Mouse (Mus musculus): ENCODE results near the gene Cirbp.

The Cirbp gene

DNA sequence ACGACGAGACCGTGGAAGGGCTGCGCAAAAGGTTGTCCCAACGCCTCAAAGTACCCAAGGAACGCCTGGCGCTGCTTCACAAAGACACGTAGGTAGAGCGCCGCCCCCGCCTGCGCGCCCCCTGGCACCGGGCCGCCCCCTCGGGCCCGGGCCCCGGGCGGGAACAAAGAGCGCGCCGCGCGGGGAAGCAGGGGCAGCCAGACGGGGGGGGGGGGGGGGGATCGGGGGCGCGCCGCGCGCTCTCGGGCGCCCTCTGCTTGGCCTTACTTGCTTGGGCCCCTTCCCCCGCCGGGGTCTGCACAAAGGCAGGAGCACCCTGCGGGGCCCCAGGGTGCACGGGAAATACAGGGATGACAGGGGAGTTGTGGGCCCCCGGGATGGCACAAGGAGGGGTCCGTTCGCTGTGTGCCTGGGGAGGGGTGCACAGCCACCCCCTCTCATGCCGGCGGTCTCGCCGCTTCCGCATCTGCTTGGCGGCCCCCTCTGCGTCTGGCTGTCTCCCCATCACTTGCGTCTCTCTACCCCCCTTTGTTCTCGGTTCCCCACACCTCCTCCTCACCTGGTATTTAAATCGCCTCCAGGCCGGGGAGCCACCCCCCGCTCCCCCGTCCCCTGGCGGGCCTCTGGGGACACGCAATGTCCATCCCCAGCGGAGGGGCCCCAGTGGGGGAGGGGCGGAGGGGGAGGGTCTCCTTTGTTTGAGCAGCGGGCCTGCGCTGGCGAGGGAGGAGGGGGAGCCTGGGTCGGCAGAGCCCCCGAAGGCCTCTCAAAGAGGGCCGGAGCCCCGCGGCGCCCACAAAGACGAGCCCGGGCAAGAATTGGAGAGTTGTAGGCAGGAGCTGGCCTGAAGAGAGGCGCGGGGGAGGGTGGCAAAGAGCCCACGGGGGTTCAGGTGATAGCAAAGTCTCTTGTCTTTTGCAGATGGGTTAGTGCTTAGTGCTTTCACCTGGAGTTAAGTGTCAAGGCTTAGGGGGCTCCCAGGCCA lies 15.3 kb upstream of the Cirbp start:
- peak; percentile 40 to 58 for DNase-seq (ENCODE audit: low spot score in 2 of 2)

DNA sequence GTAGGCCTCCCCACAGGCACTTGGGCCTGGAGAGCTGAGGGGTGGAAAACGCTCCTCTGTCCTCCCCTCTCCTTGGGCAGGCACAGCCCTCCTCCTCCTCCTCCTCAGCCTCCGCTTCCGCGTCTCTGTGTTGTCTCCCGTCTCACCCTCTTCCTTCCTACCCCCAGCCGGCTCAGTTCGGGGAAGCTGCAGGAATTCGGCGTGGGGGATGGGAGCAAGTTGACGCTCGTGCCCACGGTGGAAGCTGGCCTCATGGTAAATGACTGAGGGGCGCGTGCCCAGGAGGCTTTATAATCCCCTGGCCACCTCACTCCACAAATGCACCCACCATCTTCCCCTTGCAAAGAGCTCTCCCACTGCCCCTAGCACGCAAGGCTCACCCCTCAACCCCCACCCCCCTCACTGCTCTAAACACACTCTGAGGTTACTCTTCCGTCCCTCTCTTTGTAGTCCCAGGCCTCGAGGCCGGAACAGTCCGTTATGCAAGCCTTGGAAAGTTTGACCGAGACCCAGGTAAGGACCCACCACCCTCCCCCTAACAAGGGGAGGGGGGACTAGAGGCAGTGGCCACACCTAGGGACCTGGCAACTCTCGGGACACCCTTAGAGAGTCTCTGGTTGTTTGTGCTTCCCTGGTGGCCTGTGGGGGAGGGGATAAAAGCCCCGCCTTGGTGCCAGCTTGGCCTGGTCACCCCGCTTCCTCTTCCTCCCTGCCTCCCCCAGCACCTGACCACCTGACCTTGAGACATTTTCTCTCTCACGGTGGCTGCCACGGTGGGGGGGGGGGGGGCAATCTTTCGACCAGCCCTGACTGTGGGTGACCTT lies 14.4 kb upstream of the Cirbp start:
- DNase-seq (ENCODE audit: low spot score in 2 of 2): peak; percentile 53 to 61

DNA sequence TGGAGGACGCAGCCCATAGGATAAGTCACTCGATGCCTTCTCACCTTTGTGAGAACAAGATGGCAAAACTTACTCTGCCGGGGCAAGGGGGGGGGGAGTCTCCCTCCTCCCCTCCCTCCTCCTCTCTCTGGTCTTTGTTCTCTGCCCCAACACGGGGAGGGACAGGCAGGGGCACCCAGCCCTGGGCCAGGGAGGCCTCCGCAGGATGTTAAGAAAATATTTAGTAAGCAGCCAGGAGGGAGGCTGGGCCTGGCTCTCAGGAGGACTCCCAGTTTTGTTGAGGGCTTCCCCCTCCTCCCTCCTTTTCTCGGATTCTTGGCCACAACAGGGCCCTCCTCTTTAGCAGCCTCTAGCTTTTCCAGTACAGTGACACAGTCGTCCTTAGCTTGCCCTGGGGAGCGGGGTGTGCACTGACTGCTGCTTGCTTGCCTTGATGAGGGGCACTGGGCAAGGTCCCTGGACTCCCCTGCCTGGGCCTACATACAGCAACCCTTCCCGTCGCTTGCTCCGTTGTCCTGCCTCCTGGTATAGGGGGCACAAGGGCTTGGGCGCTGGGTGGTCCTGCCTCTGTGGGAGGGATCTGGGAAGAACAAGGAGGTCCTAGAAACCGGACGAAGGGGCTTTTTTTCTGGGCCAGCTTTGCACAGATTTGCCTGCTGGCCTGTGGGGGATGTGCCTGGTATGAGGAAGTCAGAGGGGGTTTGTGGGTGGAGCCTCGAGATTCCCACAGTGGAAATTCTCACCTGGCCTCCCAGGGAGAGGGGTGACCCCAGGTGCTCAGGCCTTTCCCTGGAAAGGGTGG lies 13.5 kb upstream of the Cirbp start:
- no peak for DNase-seq (ENCODE audit: low spot score in 2 of 2)

DNA sequence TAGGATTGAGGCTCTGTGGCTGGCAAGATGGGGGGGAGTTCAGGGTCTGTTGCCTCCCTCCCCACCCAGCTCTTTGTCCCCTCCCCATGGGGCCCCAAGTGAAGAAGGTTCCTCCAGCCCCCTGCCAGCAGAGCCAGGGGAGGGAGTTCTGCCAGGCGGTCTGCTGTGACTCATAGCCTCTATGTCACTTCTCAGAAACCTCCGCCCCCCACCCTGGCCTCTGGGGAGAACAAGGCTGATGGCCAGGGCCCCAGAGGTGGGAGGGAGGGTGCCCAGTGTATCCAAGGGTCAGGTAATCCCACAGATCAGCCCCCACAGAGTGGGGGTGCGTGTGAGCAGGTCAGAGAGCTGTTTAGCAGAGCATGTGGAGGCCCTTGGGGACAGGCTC lies 12.9 kb upstream of the Cirbp start:
- no peak for DNase-seq (ENCODE audit: low spot score in 2 of 2)

DNA sequence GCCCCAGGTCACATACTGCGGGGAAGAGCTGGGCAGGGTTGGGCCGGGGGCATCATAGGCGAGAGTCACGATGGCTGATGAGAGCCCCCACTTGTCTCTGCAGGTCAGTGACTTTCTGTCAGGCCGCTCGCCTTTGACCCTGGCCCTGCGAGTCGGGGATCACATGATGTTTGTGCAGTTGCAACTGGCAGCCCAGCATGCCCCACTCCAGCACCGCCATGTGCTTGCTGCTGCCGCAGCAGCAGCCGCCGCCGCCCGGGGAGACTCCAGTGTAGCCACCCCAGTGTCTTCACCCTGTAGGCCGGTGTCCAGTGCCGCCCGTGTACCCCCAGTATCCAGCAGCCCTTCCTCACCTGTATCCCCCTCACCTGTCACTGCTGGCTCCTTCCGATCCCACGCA lies 12.1 kb upstream of the Cirbp start:
- no peak for DNase-seq (ENCODE audit: low spot score in 2 of 2)

DNA sequence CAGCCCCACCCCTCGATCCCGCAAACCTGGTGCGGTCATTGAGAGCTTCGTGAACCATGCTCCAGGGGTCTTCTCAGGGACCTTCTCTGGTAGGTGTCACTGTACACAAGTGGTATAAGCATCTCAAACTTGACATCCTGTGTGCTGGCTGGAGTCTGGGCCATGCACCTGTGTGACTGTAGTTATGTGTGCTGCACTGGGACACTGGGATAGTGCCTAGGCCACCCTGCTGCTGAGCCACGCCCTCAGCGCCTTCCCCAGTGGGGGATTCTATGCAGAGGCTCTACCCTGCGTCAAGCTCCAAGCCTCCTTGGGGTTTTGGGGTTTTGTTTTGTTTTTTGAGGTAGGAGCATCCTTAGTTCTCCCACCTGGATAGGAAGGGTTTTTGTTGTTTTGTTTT lies 11.4 kb upstream of the Cirbp start:
- DNase-seq (ENCODE audit: low spot score in 2 of 2): no peak

DNA sequence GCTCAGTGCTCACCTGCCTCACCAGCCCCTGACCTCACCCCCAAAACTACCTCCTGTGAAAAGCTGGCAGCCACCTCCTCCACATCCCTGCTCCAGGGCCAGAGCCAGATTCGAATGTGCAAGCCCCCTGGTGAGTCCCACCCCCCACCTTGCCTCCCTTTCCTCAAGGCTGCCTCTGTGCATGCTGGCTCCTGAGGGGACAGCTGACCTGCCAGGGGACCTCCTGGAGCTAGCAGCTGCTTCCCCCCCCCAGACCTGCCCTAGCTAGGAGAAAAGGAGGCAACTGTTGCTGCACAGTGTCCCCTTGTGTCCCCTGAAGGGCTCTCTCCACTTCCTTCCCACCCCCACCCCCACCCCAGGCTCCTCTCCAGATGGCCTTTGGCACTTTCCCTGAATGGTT lies 10.5 kb upstream of the Cirbp start:
- DNase-seq (ENCODE audit: low spot score in 2 of 2): no peak

DNA sequence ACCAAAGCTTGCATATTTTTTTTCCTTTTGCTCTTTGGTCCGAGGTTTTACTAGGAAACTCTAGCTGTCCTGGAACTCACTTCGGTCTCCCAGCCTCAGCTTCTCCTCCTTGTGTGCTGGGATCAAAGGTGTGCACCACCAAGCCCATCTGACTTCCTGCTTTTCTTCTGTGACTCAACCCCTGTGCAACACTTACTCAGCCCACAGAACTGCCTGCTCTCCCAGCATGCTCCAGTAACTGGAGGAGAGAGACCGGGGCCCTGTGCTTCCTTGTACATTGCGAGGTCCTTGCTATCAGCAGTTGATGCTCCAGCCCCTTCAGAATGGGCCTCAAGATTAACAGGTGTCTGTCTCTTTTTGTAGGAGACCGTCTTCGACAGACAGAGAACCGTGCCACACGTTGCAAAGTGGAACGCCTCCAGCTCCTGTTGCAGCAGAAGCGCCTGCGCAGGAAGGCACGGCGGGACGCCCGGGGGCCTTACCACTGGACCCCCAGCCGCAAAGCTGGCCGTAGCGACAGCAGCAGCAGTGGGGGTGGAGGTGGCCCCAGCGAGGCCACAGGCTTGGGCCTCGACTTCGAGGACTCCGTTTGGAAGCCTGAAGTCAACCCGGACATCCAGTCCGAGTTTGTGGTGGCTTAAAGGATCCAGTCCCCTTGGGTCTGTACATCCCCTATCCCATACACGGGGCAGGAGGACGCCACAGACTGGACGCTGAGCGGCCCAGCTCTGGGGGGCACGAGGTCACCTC lies 9.6 kb upstream of the Cirbp start:
- no peak for DNase-seq (ENCODE audit: low spot score in 2 of 2)

DNA sequence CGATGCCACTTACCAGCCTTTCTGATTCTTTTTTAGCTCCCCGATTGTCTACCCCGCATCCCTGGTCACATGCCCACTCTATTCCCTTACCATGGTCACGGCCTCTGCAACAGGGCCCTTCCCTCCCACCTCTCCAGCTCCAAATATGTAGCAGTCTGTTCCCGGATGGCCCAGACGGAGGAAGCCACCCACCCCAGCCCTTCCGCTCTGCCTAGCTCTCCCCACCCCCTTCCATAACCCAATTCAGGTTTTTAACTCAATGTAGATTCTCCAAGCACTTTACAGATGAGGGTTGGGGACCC lies 9.1 kb upstream of the Cirbp start:
- no peak for DNase-seq (ENCODE audit: low spot score in 2 of 2)

DNA sequence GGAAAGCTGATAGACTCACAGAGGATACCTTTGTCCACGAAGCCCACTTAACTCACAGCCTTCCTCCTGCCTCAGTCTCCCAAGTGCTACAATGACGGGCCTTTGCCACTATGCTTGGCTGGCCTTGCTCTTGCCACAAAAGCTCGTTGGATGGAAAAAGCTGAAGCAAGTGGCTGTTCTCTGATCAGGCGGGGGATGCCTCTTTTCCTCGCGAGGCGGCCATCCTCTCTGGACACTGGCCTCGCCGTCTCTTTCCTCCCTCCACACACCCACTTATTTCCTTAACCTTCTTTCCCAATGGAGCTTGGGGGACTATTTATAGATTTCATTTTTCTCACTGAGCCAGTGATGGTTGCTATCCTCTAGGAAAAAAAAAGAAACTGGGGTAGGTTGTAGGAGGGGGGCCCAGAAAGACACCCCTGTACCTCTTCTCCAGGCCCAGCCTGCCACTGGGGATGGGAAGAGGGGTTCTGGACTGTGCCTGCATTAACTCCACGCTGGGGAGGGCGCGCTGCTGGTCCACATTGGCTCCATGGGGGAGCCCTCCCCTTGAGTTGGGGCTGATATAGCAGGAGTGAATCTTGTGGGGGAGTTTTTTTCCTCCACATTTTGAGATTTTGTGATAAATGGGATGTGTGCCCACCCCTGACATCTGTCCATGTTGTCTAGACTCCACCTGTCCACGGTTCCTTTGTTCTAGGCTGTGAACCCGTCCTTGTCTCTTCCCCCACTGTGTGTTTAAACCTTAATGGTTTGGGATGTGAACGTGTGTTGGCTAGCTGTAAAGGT lies 8.4 kb upstream of the Cirbp start:
- DNase-seq (ENCODE audit: low spot score in 2 of 2): no peak

DNA sequence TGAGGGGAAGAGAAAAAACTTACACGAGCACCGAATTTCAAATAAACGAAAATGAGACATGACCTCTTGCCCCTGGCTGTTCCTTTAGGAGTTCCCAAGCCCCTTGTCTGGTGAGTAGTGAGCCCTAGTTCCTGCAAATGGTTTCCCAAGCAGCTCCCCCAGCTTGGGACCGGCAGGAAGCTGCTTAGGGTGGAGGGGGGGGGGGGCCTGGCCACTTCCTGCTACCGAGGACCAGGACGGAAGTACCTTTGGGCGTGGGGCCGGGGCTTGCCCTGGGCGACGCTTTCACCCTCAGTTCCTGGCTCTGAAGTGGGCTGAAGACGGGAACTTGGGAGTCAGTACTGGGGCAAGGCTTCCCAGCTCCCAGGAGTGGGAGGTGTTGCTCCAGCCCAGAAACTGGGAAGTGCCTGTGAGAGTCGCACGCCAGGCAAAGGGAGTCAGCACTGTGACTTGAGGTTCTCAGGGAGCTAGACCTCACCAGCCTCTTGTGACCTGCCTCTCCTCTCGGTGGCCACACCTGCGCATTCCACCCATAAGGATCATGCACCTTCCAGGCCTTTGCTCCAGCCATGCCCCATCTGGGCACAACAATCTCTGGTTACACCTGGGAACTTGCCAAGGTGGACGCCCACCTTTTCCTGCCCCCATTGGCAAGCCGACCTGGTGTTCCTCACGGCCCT lies 7.3 kb upstream of the Cirbp start:
- DNase-seq (ENCODE audit: low spot score in 2 of 2): peak; percentile 54 to 58

DNA sequence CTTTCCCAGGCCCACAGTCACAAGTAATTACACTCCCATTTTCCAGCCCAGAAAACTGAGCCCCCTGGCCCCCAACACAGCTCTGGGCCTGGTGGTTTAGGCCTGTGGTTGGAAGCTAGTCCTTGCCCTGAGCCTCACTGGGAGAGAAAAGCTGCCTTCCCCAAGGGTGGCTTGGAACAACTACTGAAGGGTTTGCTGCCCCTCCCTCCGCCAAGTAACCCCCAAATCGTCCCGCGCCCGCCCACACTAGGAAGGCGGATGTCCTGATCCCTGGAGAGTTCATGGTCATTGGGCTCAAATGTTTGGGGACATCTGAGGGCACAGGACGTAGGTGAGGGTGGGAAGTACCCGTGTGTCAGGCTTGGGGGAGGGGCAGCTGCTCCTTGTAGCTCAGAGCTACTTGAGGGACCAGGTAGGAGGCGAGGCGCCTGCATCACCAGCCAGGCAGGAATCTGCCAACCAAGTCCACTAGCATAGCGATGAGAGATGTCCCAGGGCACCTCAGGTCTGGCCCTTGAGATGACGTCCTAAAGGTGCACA lies 6.7 kb upstream of the Cirbp start:
- DNase-seq (ENCODE audit: low spot score in 2 of 2): peak in 1 of 2 experiments; percentile 41

DNA sequence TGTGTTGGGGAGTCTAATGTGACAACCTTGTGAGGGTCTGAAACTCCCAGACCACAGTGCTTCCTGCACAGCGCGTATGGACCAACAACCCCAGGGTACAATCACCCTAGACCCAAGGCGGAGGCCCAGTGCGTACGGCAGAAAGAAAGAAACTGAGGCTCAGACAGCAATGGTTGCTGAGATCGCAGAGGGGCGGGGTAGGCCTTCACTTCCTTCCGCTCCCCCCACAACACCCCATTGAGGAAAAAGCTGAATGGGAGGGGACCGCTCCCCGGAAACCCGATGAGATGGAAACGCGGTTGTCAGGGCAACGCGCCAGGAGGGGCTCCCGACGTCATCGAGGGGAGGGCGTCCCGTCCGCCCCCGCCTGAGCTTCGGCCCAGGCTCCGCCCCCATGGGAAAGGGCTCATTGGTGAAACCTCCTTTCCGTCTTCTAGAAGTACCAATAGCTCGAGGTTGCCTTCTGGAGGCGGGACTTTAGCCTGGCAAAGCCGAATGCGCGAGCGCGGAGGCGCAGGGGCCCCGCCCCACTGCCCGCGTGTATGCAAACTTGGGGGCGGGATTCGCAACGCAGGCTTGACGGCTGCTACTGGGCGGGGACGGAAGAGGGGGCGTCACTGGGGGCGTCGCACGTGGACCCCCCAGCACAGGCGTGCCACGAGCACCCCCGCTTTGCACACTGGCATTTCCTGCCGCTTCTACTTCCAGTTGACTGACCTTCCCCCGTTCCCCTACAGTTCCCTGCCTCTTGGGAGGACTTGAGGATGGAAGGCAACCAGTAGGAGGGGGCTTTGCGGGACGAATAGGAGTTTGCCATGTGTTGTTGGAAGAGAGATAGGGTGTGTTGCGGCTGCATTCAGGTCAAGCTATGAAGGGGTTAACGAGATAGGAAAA lies 6.0 kb upstream of the Cirbp start:
- peak; percentile 97 for DNase-seq (ENCODE audit: low spot score in 2 of 2)

DNA sequence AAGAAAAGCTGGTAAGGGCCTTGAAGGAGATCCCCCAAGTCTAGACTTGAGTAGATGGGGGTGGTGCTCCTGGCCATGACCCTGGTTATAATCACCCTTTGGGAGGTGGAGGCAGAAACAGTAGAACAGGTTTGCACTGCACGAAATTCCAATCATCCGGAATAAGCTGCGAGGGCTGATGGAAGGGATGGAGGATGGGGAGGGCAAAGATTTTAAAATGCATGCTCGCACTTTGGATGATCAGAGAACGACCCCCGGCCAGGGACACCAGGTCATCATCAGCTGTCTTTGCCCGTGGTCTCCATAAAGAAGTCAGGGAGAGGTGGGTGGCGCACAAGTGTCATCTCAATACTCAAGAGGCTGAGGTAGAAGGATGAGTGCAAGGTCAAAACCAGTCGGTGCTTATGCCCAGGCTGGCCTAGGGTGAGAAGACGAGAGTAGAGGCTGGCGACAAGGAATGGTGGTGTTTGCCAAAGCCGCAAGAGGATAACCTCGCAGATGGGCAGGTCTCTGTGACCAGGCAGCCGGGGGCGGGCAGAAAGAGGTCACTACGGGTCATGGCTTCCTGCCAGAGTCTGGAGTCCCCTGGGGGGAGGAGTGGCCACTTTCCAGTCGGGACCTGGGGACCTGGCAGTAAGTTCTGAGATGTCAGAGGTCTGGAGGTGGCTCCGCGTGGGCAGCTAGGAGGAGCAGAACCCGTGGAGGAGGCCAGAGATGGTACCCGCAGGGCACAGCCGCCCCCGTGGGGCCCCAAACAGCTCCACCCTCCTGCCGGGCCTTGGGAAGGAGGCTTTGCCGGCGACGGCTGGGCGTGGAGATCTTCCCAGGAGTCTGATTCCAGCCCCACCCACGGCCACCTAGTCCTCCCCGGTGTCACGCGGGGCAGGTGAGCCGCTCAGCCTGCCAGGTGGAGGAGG lies 5.1 kb upstream of the Cirbp start:
- DNase-seq (ENCODE audit: low spot score in 2 of 2): peak; percentile 52 to 72

DNA sequence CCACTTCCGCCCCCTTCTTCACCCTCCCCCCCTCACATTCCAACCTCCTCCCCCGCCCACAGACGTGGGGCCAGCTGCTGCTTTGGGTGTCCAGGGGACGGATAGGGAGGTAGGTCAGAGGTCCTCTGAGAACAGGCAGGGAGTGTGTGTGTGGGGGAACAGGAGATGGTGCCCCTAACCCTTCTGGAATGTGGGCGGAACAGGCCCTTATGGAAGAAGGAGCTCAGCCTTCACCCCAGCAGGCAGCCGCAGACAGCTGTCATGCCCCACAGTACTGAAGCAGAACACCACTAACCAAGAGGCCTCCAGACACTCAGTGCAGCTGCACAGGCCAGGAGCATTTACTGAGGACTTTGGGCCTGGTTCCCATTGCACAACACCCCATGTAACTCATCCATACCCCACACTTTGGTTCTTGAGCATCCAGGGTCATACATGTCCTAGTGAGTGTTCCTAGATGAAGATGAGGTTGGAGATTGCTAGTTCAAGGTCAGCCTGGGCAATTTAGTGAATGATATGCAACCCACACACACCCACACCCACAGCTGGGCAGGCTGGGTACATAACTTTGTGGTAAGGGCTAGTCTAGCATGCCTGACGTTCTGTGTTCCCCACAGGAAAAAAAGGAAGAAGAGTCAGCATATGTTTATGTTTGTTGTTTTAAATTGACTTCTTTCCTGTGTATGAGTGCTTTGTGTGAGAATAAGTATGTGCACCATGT lies 4.1 kb upstream of the Cirbp start:
- no peak for DNase-seq (ENCODE audit: low spot score in 2 of 2)

DNA sequence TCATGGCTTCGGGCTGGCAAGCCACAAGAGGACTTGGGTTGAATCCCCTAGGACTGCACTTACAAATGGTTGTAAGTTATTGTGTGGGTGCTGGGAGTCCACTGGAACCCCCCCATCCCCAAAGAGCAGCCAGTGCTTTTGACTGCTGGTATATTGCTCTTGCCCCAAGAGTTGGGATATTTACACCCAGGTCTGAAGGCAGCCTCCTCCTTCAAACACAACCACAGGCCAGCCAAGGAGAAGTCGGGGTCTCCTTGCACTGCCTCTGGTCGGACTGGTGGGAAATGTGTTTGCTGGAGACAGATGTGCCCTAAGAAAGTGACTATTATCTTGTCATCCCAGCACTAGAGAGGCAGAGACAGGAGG lies 3.6 kb upstream of the Cirbp start:
- no peak for DNase-seq (ENCODE audit: low spot score in 2 of 2)

DNA sequence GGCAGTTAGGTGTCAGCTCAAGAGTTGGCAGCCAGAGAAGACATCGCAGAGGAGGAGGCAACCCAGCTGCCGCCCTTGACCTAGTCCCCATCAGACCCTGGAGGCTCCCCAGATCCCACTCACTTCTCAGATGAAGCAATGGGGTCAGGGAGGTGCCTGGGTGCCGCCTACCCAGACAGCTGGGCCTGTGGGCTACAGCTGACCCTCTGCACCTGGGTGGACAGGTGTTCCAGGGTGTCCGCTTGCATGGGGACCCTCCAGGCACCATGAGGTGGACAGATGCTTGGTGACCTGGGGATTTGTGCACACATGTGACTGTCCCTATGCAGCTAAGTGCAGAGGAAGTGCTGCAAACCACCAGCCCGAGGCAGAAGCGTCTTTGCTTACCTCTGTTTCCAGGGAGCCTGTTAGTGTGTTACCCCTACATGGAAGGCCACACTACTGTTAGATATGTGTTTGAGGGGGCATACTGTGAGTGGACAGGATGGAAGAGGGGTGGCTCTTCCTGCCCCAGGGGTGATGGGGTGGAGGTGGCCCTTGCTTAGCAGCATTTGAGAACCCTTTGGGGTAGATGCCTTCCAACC lies 3.0 kb upstream of the Cirbp start:
- no peak for DNase-seq (ENCODE audit: low spot score in 2 of 2)

Measured in spleen, postnatal 14 days (tissue).